Mouse (Mus musculus) embryonic fibroblast, embryonic 13.5 days (primary cell): ENCODE data around the gene Ppp1r26.

ENCODE experiments used
- CTCF ChIP-seq: IDR thresholded peaks from 2 replicates; pipeline ENCODE4 v1.5.1; 2011; ENCODE audit warnings: mild to moderate bottlenecking, control low read depth, low read length, moderate library complexity, borderline replicate concordance; ENCODE audit not compliant: insufficient read depth
- POLR2A ChIP-seq: IDR thresholded peaks from 2 replicates; pipeline ENCODE4 v1.6.1; 2011; ENCODE audit warnings: low read depth, mild to moderate bottlenecking, control low read depth, low read length, moderate library complexity

- TF ChIP-seq CTCF (no peak), POLR2A (no peak)
Observed at GRCm38 (mm10) chr2:28402128-28402527, 44.5 kb upstream of the Ppp1r26 start.
